24 mouse cellular contexts compared by ENCODE assay signal in genomic region chr10:86187881-86188280, GRCm38 (mm10).
DNase-seq lines count a peak whose midpoint lies in the region; ATAC-seq and TF ChIP-seq lines count a peak whose summit lies in the region.
"Had no signal": no experiment of that assay in that cellular context is flagged by ENCODE, and none has a peak within 500 bp of the region (broad histone marks: within the 10 kb centered on the region; RNA-seq: fewer than 3 reads in every experiment).

No protein-coding gene starts in this region.

- no peak overlapping the region for H3ac ChIP-seq in C2C12 (ENCODE audit: control insufficient read depth, insufficient read length, low read depth)

- no peak for DNase-seq in frontal cortex, postnatal 10 days (ENCODE audit: low spot score in 2 of 2)
- DNase-seq in left cerebral cortex, postnatal 36 days (ENCODE audit: low spot score in 2 of 2), result peak; percentile 15 to 23
- DNase-seq in left cerebral cortex, postnatal 14 days (ENCODE audit: low spot score in 2 of 2), result no peak
- DNase-seq in adrenal gland, postnatal 4 days (ENCODE audit: low spot score in 2 of 2), result no peak
- DNase-seq: adrenal gland, adult 2 months; adrenal gland, postnatal 10 days; adrenal gland, postnatal 25 days; B cell, adult 2 months; cerebellum, adult 11 months; cerebellum, adult 18-20 months; cerebellum, adult 8-10 months; cerebellum, adult 9-11 months; cerebellum, postnatal 14 days; cerebellum, postnatal 36 days; embryo, embryonic 11 days had no signal

- H3K79me3 ChIP-seq in C2C12 (ENCODE audit: low read depth), result no peaks in the 10 kb centered on the region

- ATAC-seq in frontal cortex, adult (ENCODE audit: low TSS enrichment), result peak; percentile 85
- ATAC-seq: forebrain, embryonic 14.5 days; forebrain, embryonic 16.5 days had no signal

- no peaks in the 10 kb centered on the region for H3K79me2 ChIP-seq in C2C12 (ENCODE audit: control insufficient read depth, insufficient read depth)

- H3K4me3 ChIP-seq in C2C12 (ENCODE audit: insufficient read depth, poor library complexity, severe bottlenecking), result no peak overlapping the region
- H3K4me3 ChIP-seq: embryonic facial prominence, embryonic 13.5 days; embryonic facial prominence, embryonic 15.5 days; erythroblast, embryonic 14.5 days; forebrain, embryonic 10.5 days; forebrain, embryonic 12.5 days had no signal

- intact Hi-C loops in left cerebral cortex, postnatal 36 days (cut with DNase I), result loop anchor here (10.0 kb wide), 2 partner anchors 107 to 277 kb away; no protein-coding TSS in a partner anchor
- intact Hi-C loops in left cerebral cortex, postnatal 14 days (cut with DNase I), result loop anchor here (10.0 kb wide), 1 partner anchor 277 kb away; no protein-coding TSS in a partner anchor

- H3K27me3 ChIP-seq in C2C12 (ENCODE audit: control insufficient read depth, insufficient read depth, insufficient read length), result no peaks in the 10 kb centered on the region
- H3K27me3 ChIP-seq: embryonic facial prominence, embryonic 13.5 days; embryonic facial prominence, embryonic 15.5 days; forebrain, embryonic 12.5 days had no signal

- TF ChIP-seq CTCF in C2C12 (IDR thresholded peaks at IDR 0.05; ENCODE audit: control insufficient read depth, insufficient read depth, insufficient read length), result no peak

- H3K36me3 ChIP-seq in C2C12 (ENCODE audit: control insufficient read depth, insufficient read depth), result no peaks in the 10 kb centered on the region
- H3K36me3 ChIP-seq: embryonic facial prominence, embryonic 13.5 days; embryonic facial prominence, embryonic 15.5 days; forebrain, embryonic 10.5 days; forebrain, embryonic 12.5 days had no signal

TF ChIP-seq in C2C12, 6 proteins besides CTCF, POLR2A, EP300 and RAD21:
- no peak for TF ChIP-seq CEBPB (IDR thresholded peaks at IDR 0.05; ENCODE audit: low read depth)
- no peak for TF ChIP-seq MYOD1 (IDR thresholded peaks at IDR 0.05; ENCODE audit: control insufficient read depth, insufficient read length, low read depth)
- peak; percentile 26 for TF ChIP-seq USF1 (IDR thresholded peaks at IDR 0.05; ENCODE audit: low read depth)
- no peak for TF ChIP-seq MAX (IDR thresholded peaks at IDR 0.05)

Comparison
In these comparisons a context has a peak if more than half of its experiments do, and no peak if none do; other contexts are left out.
1. DNase-seq: peak in left cerebral cortex, postnatal 36 days (2 of 2); none in frontal cortex, postnatal 10 days (0 of 2), left cerebral cortex, postnatal 14 days (0 of 2) and adrenal gland, postnatal 4 days (0 of 2).